Mouse (Mus musculus): ENCODE data around the gene Rhbdf2. TPM values are rescaled to one million over a fixed set of nuclear protein-coding genes. Genes with fewer than 3 reads are reported as not detected.
"Not testable (repeated sequence)": the region's sequence is repeated elsewhere in the genome, so short reads cannot be mapped to it uniquely, and the experiment has no call there.

Rhbdf2 gene
- 8.9 and 9.8 TPM in 2 replicates for polyA plus RNA-seq (2014; fragmentation: Nextera tagmentation; extraction: Ambion mirVana)

GRCm38 (mm10) chr11:116626299-116627071 is at the start of gene Rhbdf2:
Gene Rhbdf2 (minus strand): TSS chr11:116627019.
- Histone ChIP-seq H3K4me1 (ENCODE audit: insufficient read depth) (peaks cover 15% of the 10 kb centered on the region), H3K36me3 (ENCODE audit: insufficient read depth) (no peaks in the 10 kb centered on the region), H3K4me2 (no peak within 1 kb of the TSS), H3K9ac (no peak within 1 kb of the TSS), H3K27ac (ENCODE audit: low read depth) (no peak within 1 kb of the TSS), H3K27me3 (ENCODE audit: insufficient read depth, low read length) (no peaks in the 10 kb centered on the region), H3K9me3 (ENCODE audit: low read depth, low read length) (no peaks in the 10 kb centered on the region), H3K4me3 (ENCODE audit: low read depth, low read length) (no peak within 1 kb of the TSS)
- no peak for TF ChIP-seq CTCF (IDR thresholded peaks at IDR 0.05; ENCODE audit: low read depth)
- DNase-seq (no peak), ATAC-seq (ENCODE audit: insufficient read depth) (no peak)
- 57% methylated on average over 10 of the region's 10 CpGs for WGBS

GRCm38 (mm10) chr11:116676175-116676976 is 49.6 kb upstream of the Rhbdf2 start:
- no peak for TF ChIP-seq CTCF (IDR thresholded peaks at IDR 0.05; ENCODE audit: low read depth)
- Histone ChIP-seq H3K4me1 (ENCODE audit: insufficient read depth) (0 out of 2 replicates have a peak, but pooled peaks cover 4% of the 10 kb centered on the region), H3K36me3 (ENCODE audit: insufficient read depth) (peaks cover 71% of the 10 kb centered on the region), H3K9ac (no peak overlapping the region), H3K27ac (ENCODE audit: low read depth) (no peak overlapping the region), H3K9me3 (ENCODE audit: low read depth, low read length) (no peaks in the 10 kb centered on the region), H3K4me2 (no peak overlapping the region), H3K27me3 (ENCODE audit: insufficient read depth, low read length) (no peaks in the 10 kb centered on the region), H3K4me3 (ENCODE audit: low read depth, low read length) (no peak overlapping the region)
- no peak for DNase-seq
- ATAC-seq (ENCODE audit: insufficient read depth), result no peak
- WGBS, result 80% methylated on average over 14 of the region's 14 CpGs

GRCm38 (mm10) chr11:116675429-116675828 is 48.6 kb upstream of the Rhbdf2 start:
- H3K27ac ChIP-seq (ENCODE audit: low read depth); ATAC-seq (ENCODE audit: insufficient read depth): not testable (repeated sequence)

GRCm38 (mm10) chr11:116674616-116675379 is 48.0 kb upstream of the Rhbdf2 start:
- WGBS, result 71% methylated on average over 7 of the region's 7 CpGs
- no peak overlapping the region for H3K9ac ChIP-seq
- H3K27me3 ChIP-seq (ENCODE audit: insufficient read depth, low read length), result no peaks in the 10 kb centered on the region
- no peak for ATAC-seq (ENCODE audit: insufficient read depth)
- no peak for TF ChIP-seq CTCF (IDR thresholded peaks at IDR 0.05; ENCODE audit: low read depth)
- no peak overlapping the region for H3K27ac ChIP-seq (ENCODE audit: low read depth)
- H3K4me1 ChIP-seq (ENCODE audit: insufficient read depth), result peaks cover 4% of the 10 kb centered on the region; the same call in 1 of the 2 replicates
- H3K4me2 ChIP-seq, result no peak overlapping the region
- no peaks in the 10 kb centered on the region for H3K9me3 ChIP-seq (ENCODE audit: low read depth, low read length)
- no peak overlapping the region for H3K4me3 ChIP-seq (ENCODE audit: low read depth, low read length)
- peaks cover 64% of the 10 kb centered on the region for H3K36me3 ChIP-seq (ENCODE audit: insufficient read depth)
- DNase-seq, result no peak

More at GRCm38 (mm10) chr11:116675429-116675828, 48.6 kb upstream of the Rhbdf2 start:
- WGBS, result 68% methylated on average over 6 of the region's 6 CpGs
- H3K9ac ChIP-seq; H3K9me3 ChIP-seq (ENCODE audit: low read depth, low read length); H3K4me2 ChIP-seq; DNase-seq; H3K4me3 ChIP-seq (ENCODE audit: low read depth, low read length); H3K27me3 ChIP-seq (ENCODE audit: insufficient read depth, low read length); H3K4me1 ChIP-seq (ENCODE audit: insufficient read depth): not testable (repeated sequence)
- H3K36me3 ChIP-seq (ENCODE audit: insufficient read depth), result peaks cover 66% of the 10 kb centered on the region

- Histone ChIP-seq H3K27me3 (ENCODE audit: insufficient read depth, low read length) (no peaks in the 10 kb centered on the region), H3K9me3 (ENCODE audit: low read depth, low read length) (no peaks in the 10 kb centered on the region), H3K4me3 (ENCODE audit: low read depth, low read length) (peak overlapping the region; percentile 92), H3K27ac (ENCODE audit: low read depth) (no peak overlapping the region), H3K4me2 (peak overlapping the region; percentile 86), H3K4me1 (ENCODE audit: insufficient read depth) (peaks cover 4% of the 10 kb centered on the region; the same call in 1 of the 2 replicates), H3K36me3 (ENCODE audit: insufficient read depth) (peaks cover 51% of the 10 kb centered on the region), H3K9ac (peak overlapping the region; percentile 98)
- no peak for TF ChIP-seq CTCF (IDR thresholded peaks at IDR 0.05; ENCODE audit: low read depth)
- no peak for DNase-seq
- ATAC-seq (ENCODE audit: insufficient read depth), result no peak
- 79% methylated on average over 2 of the region's 2 CpGs for WGBS
Measured at GRCm38 (mm10) chr11:116673410-116673809, 46.6 kb upstream of the Rhbdf2 start.

- H3K36me3 ChIP-seq (ENCODE audit: insufficient read depth), result peaks cover 49% of the 10 kb centered on the region
- TF ChIP-seq CTCF (IDR thresholded peaks at IDR 0.05; ENCODE audit: low read depth), result no peak
- H3K9ac ChIP-seq, result peak overlapping the region; percentile 98
- no peak overlapping the region for H3K27ac ChIP-seq (ENCODE audit: low read depth)
- H3K4me2 ChIP-seq, result peak overlapping the region; percentile 86
- no peak for ATAC-seq (ENCODE audit: insufficient read depth)
- H3K9me3 ChIP-seq (ENCODE audit: low read depth, low read length), result no peaks in the 10 kb centered on the region
- H3K4me1 ChIP-seq (ENCODE audit: insufficient read depth), result peaks cover 4% of the 10 kb centered on the region; the same call in 1 of the 2 replicates
- peak; percentile 17 for DNase-seq
- H3K4me3 ChIP-seq (ENCODE audit: low read depth, low read length), result peak overlapping the region; percentile 92
- no peaks in the 10 kb centered on the region for H3K27me3 ChIP-seq (ENCODE audit: insufficient read depth, low read length)
- WGBS, result 12% methylated on average over 7 of the region's 7 CpGs
Measured at GRCm38 (mm10) chr11:116672595-116672994, 45.8 kb upstream of the Rhbdf2 start.

Data from lung, embryonic 14.5 days (tissue).